Comparison of ENCODE assay signal across 28 mouse cellular contexts in genomic region chr10:96297658-96298057, GRCm38 (mm10).
DNase-seq lines count a peak whose midpoint lies in the region; ATAC-seq and TF ChIP-seq lines count a peak whose summit lies in the region.
"Had no signal": no experiment of that assay in that cellular context is flagged by ENCODE, and none has a peak within 500 bp of the region (broad histone marks: within the 10 kb centered on the region; RNA-seq: fewer than 3 reads in every experiment).

No protein-coding gene starts in this region.

- no peak for TF ChIP-seq CTCF in stomach, postnatal 0 days (IDR thresholded peaks at IDR 0.05; ENCODE audit: low read depth)

- H3K36me3 ChIP-seq in midbrain, embryonic 16.5 days (ENCODE audit: control insufficient read depth, insufficient read depth, low read length): no peaks in the 10 kb centered on the region
- no peaks in the 10 kb centered on the region for H3K36me3 ChIP-seq in stomach, postnatal 0 days (ENCODE audit: control insufficient read depth, insufficient read depth, low read length)
- H3K36me3 ChIP-seq: embryonic facial prominence, embryonic 13.5 days; heart, embryonic 13.5 days; limb, embryonic 13.5 days; liver, embryonic 12.5 days; midbrain, embryonic 10.5 days; neural tube, embryonic 15.5 days; stomach, embryonic 15.5 days had no signal

- ATAC-seq in cerebellum, adult (ENCODE audit: insufficient number of reproducible peaks, low FRiP score, low TSS enrichment): peak; percentile 74
- no peak for ATAC-seq in midbrain, embryonic 16.5 days
- no peak for ATAC-seq in stomach, postnatal 0 days (ENCODE audit: low FRiP score, low TSS enrichment)
- ATAC-seq: activated CD4-positive, CD25-positive, alpha-beta regulatory T cell, adult 4 months; forebrain, embryonic 14.5 days; hindbrain, postnatal 0 days; intestine, embryonic 16.5 days; liver, embryonic 12.5 days had no signal

- no peak for TF ChIP-seq EP300 in stomach, postnatal 0 days (optimal IDR thresholded peaks at IDR 0.05)

- 86% methylated on average over 4 of the region's 4 CpGs for WGBS in midbrain, embryonic 16.5 days
- 81% methylated on average over 4 of the region's 4 CpGs for WGBS in stomach, postnatal 0 days

- H3K27ac ChIP-seq in midbrain, embryonic 16.5 days (ENCODE audit: low read length): no peak overlapping the region
- H3K27ac ChIP-seq in stomach, postnatal 0 days (replicated peaks): no peak overlapping the region
- H3K27ac ChIP-seq: embryonic facial prominence, embryonic 13.5 days; heart, embryonic 13.5 days; hindbrain, postnatal 0 days; layer of hippocampus, adult 2 months; limb, embryonic 13.5 days; liver, embryonic 12.5 days; midbrain, embryonic 10.5 days; neural tube, embryonic 15.5 days; stomach, embryonic 15.5 days had no signal

- H3K27me3 ChIP-seq in midbrain, embryonic 16.5 days (ENCODE audit: control insufficient read depth, insufficient read depth, low read depth, low read length): no peaks in the 10 kb centered on the region
- H3K27me3 ChIP-seq in stomach, postnatal 0 days (ENCODE audit: control insufficient read depth, insufficient read depth, low read length): no peaks in the 10 kb centered on the region
- H3K27me3 ChIP-seq: embryonic facial prominence, embryonic 13.5 days; heart, embryonic 13.5 days; limb, embryonic 13.5 days; liver, embryonic 12.5 days; neural tube, embryonic 15.5 days; stomach, embryonic 15.5 days had no signal

- H3K9ac ChIP-seq in midbrain, embryonic 16.5 days (ENCODE audit: low read depth, low read length): no peak overlapping the region
- no peak overlapping the region for H3K9ac ChIP-seq in stomach, postnatal 0 days (ENCODE audit: low read length)
- H3K9ac ChIP-seq: embryonic facial prominence, embryonic 13.5 days; heart, embryonic 13.5 days; limb, embryonic 13.5 days; liver, embryonic 12.5 days; neural tube, embryonic 15.5 days; stomach, embryonic 15.5 days had no signal

- no peak for DNase-seq in cerebellum, postnatal 4 days (ENCODE audit: low spot score in 2 of 2)
- DNase-seq in layer of hippocampus, adult 8-10 months (ENCODE audit: low spot score in 2 of 2): peak; percentile 15 to 17
- DNase-seq in layer of hippocampus, postnatal 25 days (ENCODE audit: extremely low spot score in 1 of 2, low spot score in 1 of 2): no peak
- DNase-seq in brain, adult 2 months (ENCODE audit: low read depth, low spot score): peak; percentile 78
- peak; percentile 57 for DNase-seq in cerebellum, adult 9-11 months
- no peak for DNase-seq in stomach, postnatal 0 days (ENCODE audit: low spot score)
- DNase-seq: adrenal gland, adult 8-10 months; gastrocnemius, postnatal 10 days; heart, adult 18-20 months; heart, postnatal 14 days; kidney, postnatal 14 days; lung, adult 18-20 months; lung, postnatal 10 days; thymus, adult 18-20 months had no signal

- H3K4me1 ChIP-seq in midbrain, embryonic 16.5 days (ENCODE audit: control insufficient read depth, insufficient read depth, low read length): no peaks in the 10 kb centered on the region
- no peaks in the 10 kb centered on the region for H3K4me1 ChIP-seq in stomach, postnatal 0 days (replicated peaks; ENCODE audit: control insufficient read depth, insufficient read depth)
- H3K4me1 ChIP-seq: heart, embryonic 13.5 days; liver, embryonic 12.5 days; midbrain, embryonic 10.5 days; neural tube, embryonic 15.5 days; stomach, embryonic 15.5 days had no signal

- no peak overlapping the region for H3K4me2 ChIP-seq in midbrain, embryonic 16.5 days (ENCODE audit: low read length)
- H3K4me2 ChIP-seq in stomach, postnatal 0 days (replicated peaks; ENCODE audit: low read depth): no peak overlapping the region
- H3K4me2 ChIP-seq: embryonic facial prominence, embryonic 13.5 days; heart, embryonic 13.5 days; limb, embryonic 13.5 days; liver, embryonic 12.5 days; neural tube, embryonic 15.5 days; stomach, embryonic 15.5 days had no signal

- no peaks in the 10 kb centered on the region for H3K9me3 ChIP-seq in midbrain, embryonic 16.5 days (replicated peaks; ENCODE audit: control insufficient read depth, low read length, poor library complexity, severe bottlenecking)
- no peaks in the 10 kb centered on the region for H3K9me3 ChIP-seq in stomach, postnatal 0 days (ENCODE audit: control insufficient read depth, low read length)
- H3K9me3 ChIP-seq: embryonic facial prominence, embryonic 13.5 days; heart, embryonic 13.5 days; limb, embryonic 13.5 days; liver, embryonic 12.5 days; midbrain, embryonic 10.5 days; neural tube, embryonic 15.5 days; stomach, embryonic 15.5 days had no signal

- no peak overlapping the region for H3K4me3 ChIP-seq in midbrain, embryonic 16.5 days (ENCODE audit: low read depth, low read length)
- H3K4me3 ChIP-seq in stomach, postnatal 0 days (ENCODE audit: low read depth, low read length): no peak overlapping the region
- H3K4me3 ChIP-seq: embryonic facial prominence, embryonic 13.5 days; heart, embryonic 13.5 days; layer of hippocampus, adult 2 months; limb, embryonic 13.5 days; liver, embryonic 12.5 days; midbrain, embryonic 10.5 days; neural tube, embryonic 15.5 days; stomach, embryonic 15.5 days had no signal

Comparison
In these comparisons a context has a peak if more than half of its experiments do, and no peak if none do; other contexts are left out.
1. DNase-seq: peak in layer of hippocampus, adult 8-10 months (2 of 2), brain, adult 2 months (single experiment) and cerebellum, adult 9-11 months (single experiment); none in cerebellum, postnatal 4 days (0 of 2), layer of hippocampus, postnatal 25 days (0 of 2) and stomach, postnatal 0 days (single experiment).